Mouse (Mus musculus): ENCODE data around the gene Alg9.

- TF ChIP-seq POLR2A (IDR thresholded peaks at IDR 0.05; ENCODE audit: low read depth, low read length) (no peak), CTCF (IDR thresholded peaks at IDR 0.05; ENCODE audit: extremely low read depth, insufficient read length, insufficient replicate concordance, low read depth, low read length) (no peak)
Measured at GRCm38 (mm10) chr9:50770011-50770410, 4.8 kb upstream of the Alg9 start.
